Mouse (Mus musculus) skeletal muscle tissue, adult 2 months (tissue): Measurements from ENCODE around the gene Arl6ip4.
A peak's percentile ranks its signal among the peaks of the same experiment; 100 is the strongest.

Experiments used
- DNase-seq: peaks from one replicate; pipeline ENCODE4 v3.0.0-alpha.2; 2012; ENCODE audit warnings: low read depth, low spot score

Arl6ip4 gene

DNA sequence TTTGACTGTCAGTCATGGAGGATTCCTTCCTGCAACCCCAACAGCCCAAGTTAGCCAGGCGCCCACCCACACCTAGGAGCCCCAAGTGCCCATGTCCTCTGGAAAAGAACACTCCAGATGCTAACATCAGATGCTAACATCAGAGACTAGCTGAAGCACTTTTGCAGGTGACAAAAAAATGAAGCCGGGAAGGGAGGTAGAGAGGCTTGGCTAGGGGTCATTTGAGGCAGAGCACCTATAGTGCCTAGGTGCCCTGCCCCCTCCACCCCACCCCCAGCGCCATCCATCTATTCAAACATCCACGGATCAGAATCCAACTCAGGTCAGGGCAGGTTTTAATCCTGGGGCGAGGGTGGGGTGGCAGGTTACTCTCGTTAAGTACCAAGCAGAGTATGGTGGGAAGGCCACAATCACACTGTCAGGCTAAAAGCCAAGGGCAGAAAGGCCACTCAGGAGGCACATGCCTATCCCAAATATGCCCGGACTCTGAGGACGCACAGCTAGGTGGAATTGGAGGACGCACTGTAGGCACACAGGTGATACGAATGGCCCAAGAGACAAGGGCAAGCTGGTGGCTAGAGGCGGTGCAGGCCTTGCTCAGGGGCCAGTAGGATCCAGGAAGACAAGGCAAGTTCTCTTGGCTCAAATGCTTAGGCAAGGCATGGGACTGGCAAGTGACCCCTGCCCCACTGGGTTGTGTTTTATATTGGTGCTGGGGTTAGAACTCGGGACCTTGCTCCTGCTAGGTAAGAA is 21.9 kb upstream of the Arl6ip4 start:
- DNase-seq: no peak

DNA sequence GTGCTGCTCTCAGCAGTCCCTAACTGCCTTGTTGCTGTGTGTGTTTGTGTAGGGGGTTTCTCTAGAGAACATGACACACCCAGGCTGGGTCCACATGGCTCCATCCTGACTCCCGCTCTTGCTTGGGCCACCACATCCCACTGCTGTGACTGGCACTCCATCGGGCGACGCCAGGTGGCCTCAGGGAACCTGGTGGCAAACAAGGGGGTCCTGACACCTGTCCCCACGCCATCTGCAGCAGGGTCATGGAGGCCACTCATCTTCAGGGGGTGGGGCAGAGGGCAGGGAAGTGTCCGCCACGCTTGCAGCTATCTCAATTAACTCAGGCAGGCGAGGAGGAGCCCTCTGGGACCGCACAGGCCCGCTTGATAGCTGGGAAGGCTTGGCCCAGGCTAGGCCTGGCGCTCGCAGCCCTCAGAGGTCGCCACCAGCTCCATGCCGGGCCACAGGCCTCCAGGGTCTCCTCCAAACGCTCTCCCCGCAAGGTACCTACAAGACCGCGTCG is 20.8 kb upstream of the Arl6ip4 start:
- DNase-seq: no peak

DNA sequence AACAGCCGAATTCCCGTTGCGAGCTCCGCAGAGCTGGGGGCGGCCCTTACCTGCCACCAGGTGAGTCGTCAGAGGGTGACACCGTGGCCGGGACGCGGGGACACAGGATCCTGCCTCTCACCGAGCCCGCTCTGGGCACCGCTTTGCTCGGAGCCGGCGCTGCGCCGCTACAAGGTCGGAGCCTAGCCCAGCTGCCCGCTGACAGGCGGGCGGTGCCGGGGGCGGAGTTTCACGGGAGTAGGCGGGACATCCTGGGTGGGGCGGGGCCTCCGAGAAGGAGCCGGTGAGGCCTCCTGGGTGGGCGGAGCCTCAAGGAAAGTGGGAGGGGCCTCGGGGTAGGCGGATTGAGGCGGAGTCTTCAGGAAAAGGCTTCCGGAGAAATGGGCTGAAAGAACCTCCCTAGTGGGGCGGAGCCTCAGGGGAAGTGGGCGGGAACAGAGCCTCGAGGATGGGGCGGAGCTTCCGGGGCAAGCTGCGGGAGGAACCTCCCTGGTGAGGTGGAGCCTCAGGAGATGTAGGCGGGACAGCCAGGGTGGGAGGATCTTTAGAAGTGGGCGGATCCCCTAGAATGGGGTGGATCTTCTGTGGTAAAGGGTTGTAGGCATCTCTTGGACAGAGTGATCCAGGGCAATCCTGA is 20.2 kb upstream of the Arl6ip4 start, which contains the start of gene Abcb9:
TSS of gene Abcb9 (minus strand) at position 203 of the 637 bp plus-strand sequence.
- DNase-seq: peak; percentile 98

GRCm38 (mm10) chr5:124098923-124099322 is 17.0 kb upstream of the Arl6ip4 start:
- no peak for DNase-seq

- no peak for DNase-seq
Observed at GRCm38 (mm10) chr5:124100128-124101044, 15.5 kb upstream of the Arl6ip4 start.

GRCm38 (mm10) chr5:124102326-124102725 is 13.6 kb upstream of the Arl6ip4 start:
- DNase-seq: no peak

DNA sequence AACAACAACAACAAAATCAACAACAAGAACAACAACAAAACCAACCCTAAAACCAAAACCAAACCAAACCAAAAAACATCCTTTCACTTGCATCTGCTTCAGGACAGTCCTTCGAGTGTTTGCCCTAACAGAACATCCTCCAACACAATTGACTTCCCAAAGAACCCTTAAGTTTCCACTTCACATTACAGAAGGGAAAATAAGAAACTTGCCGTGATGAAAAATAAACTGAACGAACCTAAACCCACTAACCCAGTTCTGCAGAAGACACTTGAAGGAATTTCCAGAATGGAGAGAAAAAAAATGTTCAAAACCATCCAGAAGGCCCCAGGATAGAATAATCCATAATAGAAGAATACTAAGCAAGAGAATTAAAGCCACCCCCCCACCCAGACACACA is 12.9 kb upstream of the Arl6ip4 start:
- no peak for DNase-seq

- DNase-seq: no peak
Observed at GRCm38 (mm10) chr5:124103552-124103951, 12.3 kb upstream of the Arl6ip4 start.

DNA sequence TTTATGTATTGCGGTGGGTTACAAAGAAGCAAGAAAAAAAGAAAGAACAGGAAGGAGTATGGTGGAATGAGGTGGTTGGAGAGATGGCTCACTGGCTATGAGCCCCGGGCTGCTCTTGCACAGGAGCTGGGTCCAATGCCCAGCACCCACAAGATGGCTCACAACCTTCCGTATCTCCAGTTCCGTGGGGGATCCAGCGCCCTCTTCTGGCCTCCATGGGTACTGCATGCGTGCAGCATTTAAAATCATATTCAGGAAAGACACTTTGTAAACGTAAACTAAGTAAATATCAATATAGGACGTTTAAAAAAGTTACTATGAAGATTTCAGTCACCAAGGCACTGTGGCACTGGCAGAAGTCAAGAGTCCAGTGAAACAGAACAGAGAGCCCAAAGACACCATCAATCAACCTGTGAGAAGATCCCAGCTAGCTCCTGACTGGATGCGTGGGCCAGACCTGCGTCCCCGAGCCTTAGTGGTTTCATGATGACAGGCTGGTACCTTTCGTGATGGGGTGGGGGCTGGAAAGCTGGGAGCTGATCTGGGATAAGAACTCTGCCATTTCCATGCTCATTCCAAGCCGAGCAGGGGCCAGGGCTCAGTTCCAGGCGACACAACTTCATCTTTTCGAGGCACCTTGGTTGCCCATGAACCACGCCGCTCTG is 4.7 kb upstream of the Arl6ip4 start:
- DNase-seq: no peak

GRCm38 (mm10) chr5:124111742-124112497 is 4.0 kb upstream of the Arl6ip4 start, which contains the start of gene Ogfod2:
TSS of gene Ogfod2 (plus strand) at chr5:124112297.
- peak; percentile 97 for DNase-seq

GRCm38 (mm10) chr5:124112531-124112930 is 3.4 kb upstream of the Arl6ip4 start:
- DNase-seq: no peak

DNA sequence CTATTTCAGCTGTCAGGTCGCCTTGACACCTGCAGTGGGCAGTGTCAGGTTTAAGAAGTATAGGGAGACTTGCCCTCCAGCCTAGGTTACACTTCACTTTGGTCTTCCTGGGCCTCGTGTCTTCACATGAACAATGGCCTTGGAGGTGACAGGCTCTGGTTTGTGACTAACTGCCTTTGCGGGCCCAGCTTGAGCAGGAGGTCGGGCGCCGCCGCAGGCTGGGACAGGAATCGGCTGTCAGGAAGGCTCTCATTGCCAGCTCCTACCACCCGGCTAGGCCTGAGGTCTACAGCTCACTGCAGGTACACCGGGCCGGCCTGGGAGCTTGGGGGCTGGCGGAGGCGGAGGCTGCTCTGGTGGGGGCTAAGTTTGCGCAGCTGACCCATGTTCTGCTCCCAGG is 2.9 kb upstream of the Arl6ip4 start:
- DNase-seq: no peak

DNA sequence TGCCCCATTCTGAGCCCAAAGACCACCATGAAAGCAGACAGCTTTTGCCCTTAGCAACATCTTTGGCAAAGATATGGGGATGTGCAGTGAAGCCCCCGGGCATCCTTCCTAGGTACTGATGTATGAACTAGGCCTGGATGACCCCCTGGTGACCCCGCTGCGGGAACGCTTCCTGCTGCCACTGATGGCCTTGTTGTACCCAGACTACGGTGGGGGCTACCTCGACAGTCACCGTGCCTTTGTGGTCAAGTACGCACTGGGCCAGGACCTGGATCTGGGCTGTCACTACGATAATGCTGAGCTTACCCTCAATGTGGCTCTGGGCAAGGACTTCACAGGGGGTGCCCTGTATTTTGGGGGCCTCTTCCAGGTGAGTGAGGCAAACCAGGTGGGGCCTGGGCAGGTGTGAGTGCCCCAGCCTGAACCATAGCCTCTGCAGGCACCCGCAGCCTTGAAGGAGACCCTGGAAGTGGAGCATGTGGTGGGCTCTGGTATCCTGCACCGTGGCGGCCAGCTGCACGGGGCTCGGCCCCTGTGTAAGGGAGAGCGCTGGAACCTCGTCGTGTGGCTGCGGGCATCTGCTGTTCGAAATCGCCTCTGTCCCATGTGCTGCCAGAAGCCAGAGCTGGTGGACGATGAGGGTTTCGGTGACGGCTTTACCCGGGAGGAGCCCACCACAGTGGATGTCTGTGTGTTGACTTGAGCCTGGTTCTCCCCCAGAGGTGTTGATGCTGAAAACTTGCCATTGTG is 1.4 kb upstream of the Arl6ip4 start:
- DNase-seq: no peak

DNA sequence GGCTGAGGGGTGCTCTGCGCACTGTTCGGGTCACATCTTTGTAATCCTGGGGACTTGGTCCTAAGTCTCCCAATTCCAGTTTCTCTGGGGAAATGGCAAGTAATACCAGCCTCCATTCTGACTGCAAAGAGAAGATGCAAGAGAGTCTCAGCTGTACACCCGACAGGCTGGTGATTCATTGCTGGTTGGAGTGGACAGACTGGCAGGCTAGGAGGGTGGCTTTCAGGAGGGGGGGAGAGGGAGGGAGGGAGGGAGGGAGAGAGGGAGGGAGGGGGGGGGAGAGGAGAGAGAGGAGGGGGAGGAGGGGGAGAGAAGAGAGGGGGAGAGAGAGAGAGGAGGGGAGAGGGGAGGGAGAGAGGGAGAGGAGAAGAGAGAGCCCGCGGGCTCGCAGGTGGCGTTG is 358 bp upstream of the Arl6ip4 start:
- no peak for DNase-seq

GRCm38 (mm10) chr5:124119204-124119603 is 3.3 kb downstream of the Arl6ip4 start:
- DNase-seq: no peak

- no peak for DNase-seq
Observed at GRCm38 (mm10) chr5:124122357-124122756, 6.5 kb downstream of the Arl6ip4 start.

GRCm38 (mm10) chr5:124125093-124125492 is 9.2 kb downstream of the Arl6ip4 start:
- no peak for DNase-seq

GRCm38 (mm10) chr5:124134261-124134660 is 18.4 kb downstream of the Arl6ip4 start:
- DNase-seq: no peak

DNA sequence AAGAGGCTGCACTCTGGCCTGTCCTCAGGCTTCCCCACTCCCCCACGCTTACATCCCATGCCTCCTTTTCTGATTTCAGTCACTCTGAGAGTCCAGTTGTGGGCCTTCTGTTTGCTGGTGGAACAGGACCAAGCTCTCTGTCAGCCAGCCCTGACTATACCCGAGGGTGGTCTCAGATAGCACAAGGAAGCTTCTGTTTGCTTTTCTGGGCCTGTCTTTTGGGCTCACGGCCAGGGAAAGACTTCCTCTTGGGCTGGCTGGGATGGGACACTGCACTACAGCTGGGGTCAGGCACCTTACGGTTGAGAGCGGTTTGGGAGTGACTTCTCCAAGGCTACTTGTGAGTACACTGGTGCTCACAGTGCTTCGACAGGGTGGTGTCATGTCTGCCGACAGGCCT is 22.2 kb downstream of the Arl6ip4 start:
- no peak for DNase-seq

DNA sequence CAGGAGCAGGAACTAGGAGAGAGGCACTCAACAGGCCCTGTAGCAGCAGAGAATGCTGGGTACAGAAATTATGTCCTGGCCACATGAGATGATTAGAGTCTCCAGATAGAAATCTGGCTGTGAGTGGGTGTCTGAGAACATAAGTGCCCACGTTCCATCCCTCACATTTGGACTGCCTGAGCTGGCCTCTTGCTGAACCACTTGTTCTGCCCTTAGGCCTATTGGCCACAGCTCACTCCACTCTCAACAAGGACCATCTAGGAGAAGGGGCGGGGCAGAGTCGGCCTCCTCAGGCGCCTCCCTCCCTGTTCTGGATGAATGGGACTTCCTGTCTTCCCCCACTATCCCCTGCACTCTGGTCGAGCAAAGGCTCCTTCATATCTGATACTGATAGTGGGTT is 33.1 kb downstream of the Arl6ip4 start:
- DNase-seq: no peak
